Mouse (Mus musculus): ENCODE results near the gene Ap1g2. TPM values are rescaled to one million over a fixed set of nuclear protein-coding genes. Genes with fewer than 3 reads are reported as not detected.

Gene Ap1g2
- total and polyA plus RNA-seq, 3 experiments, result 17.1 to 47.8 (median 21.8) TPM

GRCm38 (mm10) chr14:55146829-55147401, 40.5 kb upstream of the Ap1g2 start:
- Histone ChIP-seq H3K4me1 (ENCODE audit: insufficient read depth, low read depth, low read length) (no peaks in the 10 kb centered on the region), H3K36me3 (replicated peaks) (no peaks in the 10 kb centered on the region), H3K4me3 (ENCODE audit: low read depth, low read length) (no peak overlapping the region), H3K27me3 (ENCODE audit: insufficient read depth, low read length) (peaks cover 24% of the 10 kb centered on the region), H3K9me3 (replicated peaks) (no peaks in the 10 kb centered on the region)
- TF ChIP-seq POLR2AphosphoS5 (IDR thresholded peaks at IDR 0.05; ENCODE audit: insufficient replicate concordance, low read depth, low read length) (no peak), GATA1 (IDR thresholded peaks at IDR 0.05; ENCODE audit: borderline replicate concordance, low read length) (no peak), GATA2 (IDR thresholded peaks at IDR 0.05; ENCODE audit: borderline replicate concordance, low read depth, low read length) (no peak)
- DNase-seq (ENCODE audit: low spot score) (no peak), ATAC-seq (ENCODE audit: extremely low read depth, insufficient number of reproducible peaks, low FRiP score, poor library complexity, severe bottlenecking) (no peak)

DNA sequence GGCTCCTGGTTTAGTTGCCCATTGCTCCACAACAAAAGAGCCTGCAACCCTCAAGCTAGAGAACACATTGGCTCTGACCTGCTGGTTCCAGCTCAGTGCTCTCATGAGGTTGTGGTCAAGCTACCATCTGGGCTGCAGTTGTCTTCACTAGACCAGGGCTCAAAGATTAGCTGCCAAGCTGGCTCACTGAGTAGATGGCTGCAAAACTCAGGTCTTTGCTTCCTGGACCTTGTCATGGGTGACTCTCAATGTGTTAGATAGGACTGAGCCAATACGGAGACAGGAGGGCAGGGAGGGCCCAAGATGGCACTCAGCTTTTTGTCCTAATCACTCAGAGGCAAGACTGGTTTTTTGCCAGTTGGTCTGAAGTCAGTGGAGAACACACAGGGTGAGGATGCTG, 39.9 kb upstream of the Ap1g2 start:
- Histone ChIP-seq H3K36me3 (replicated peaks) (no peaks in the 10 kb centered on the region), H3K4me3 (ENCODE audit: low read depth, low read length) (no peak overlapping the region), H3K9me3 (replicated peaks) (no peaks in the 10 kb centered on the region), H3K4me1 (ENCODE audit: insufficient read depth, low read depth, low read length) (no peaks in the 10 kb centered on the region), H3K27me3 (ENCODE audit: insufficient read depth, low read length) (peaks cover 25% of the 10 kb centered on the region)
- ATAC-seq (ENCODE audit: extremely low read depth, insufficient number of reproducible peaks, low FRiP score, poor library complexity, severe bottlenecking), result no peak
- TF ChIP-seq GATA1 (IDR thresholded peaks at IDR 0.05; ENCODE audit: borderline replicate concordance, low read length) (no peak), POLR2AphosphoS5 (IDR thresholded peaks at IDR 0.05; ENCODE audit: insufficient replicate concordance, low read depth, low read length) (no peak), GATA2 (IDR thresholded peaks at IDR 0.05; ENCODE audit: borderline replicate concordance, low read depth, low read length) (no peak)
- DNase-seq (ENCODE audit: low spot score), result no peak

- no peak for DNase-seq (ENCODE audit: low spot score)
- Histone ChIP-seq H3K4me3 (ENCODE audit: low read depth, low read length) (no peak overlapping the region), H3K27me3 (ENCODE audit: insufficient read depth, low read length) (peaks cover 18% of the 10 kb centered on the region), H3K9me3 (replicated peaks) (no peaks in the 10 kb centered on the region), H3K36me3 (replicated peaks) (no peaks in the 10 kb centered on the region), H3K4me1 (ENCODE audit: insufficient read depth, low read depth, low read length) (no peaks in the 10 kb centered on the region)
- TF ChIP-seq TAL1 (conservative IDR thresholded peaks at IDR 0.05; ENCODE audit: low read depth, low read length) (no peak), GATA1 (IDR thresholded peaks at IDR 0.05; ENCODE audit: borderline replicate concordance, low read length) (no peak), CTCF (IDR thresholded peaks at IDR 0.05; ENCODE audit: low read depth, low read length) (no peak), GATA2 (IDR thresholded peaks at IDR 0.05; ENCODE audit: borderline replicate concordance, low read depth, low read length) (no peak), POLR2AphosphoS5 (IDR thresholded peaks at IDR 0.05; ENCODE audit: insufficient replicate concordance, low read depth, low read length) (no peak)
- no peak for ATAC-seq (ENCODE audit: extremely low read depth, insufficient number of reproducible peaks, low FRiP score, poor library complexity, severe bottlenecking)
These were observed 32.9 kb upstream of the Ap1g2 start for GRCm38 (mm10) chr14:55139313-55139712.

GRCm38 (mm10) chr14:55135676-55136075, 29.3 kb upstream of the Ap1g2 start:
- no peak for ATAC-seq (ENCODE audit: extremely low read depth, insufficient number of reproducible peaks, low FRiP score, poor library complexity, severe bottlenecking)
- Histone ChIP-seq H3K4me3 (ENCODE audit: low read depth, low read length) (no peak overlapping the region), H3K36me3 (replicated peaks) (no peaks in the 10 kb centered on the region), H3K9me3 (replicated peaks) (no peaks in the 10 kb centered on the region), H3K27me3 (ENCODE audit: insufficient read depth, low read length) (peaks cover 18% of the 10 kb centered on the region; the same call in 1 of the 2 replicates), H3K4me1 (ENCODE audit: insufficient read depth, low read depth, low read length) (no peaks in the 10 kb centered on the region)
- TF ChIP-seq GATA1 (IDR thresholded peaks at IDR 0.05; ENCODE audit: borderline replicate concordance, low read length), result no peak
- no peak for TF ChIP-seq POLR2AphosphoS5 (IDR thresholded peaks at IDR 0.05; ENCODE audit: insufficient replicate concordance, low read depth, low read length)
- no peak for TF ChIP-seq TAL1 (conservative IDR thresholded peaks at IDR 0.05; ENCODE audit: low read depth, low read length)
- no peak for TF ChIP-seq GATA2 (IDR thresholded peaks at IDR 0.05; ENCODE audit: borderline replicate concordance, low read depth, low read length)
- no peak for TF ChIP-seq CTCF (IDR thresholded peaks at IDR 0.05; ENCODE audit: low read depth, low read length)
- no peak for DNase-seq (ENCODE audit: low spot score)

GRCm38 (mm10) chr14:55126521-55126920, 20.1 kb upstream of the Ap1g2 start:
- Histone ChIP-seq H3K9me3 (replicated peaks) (no peaks in the 10 kb centered on the region), H3K27me3 (ENCODE audit: insufficient read depth, low read length) (peaks cover 14% of the 10 kb centered on the region), H3K36me3 (replicated peaks) (no peaks in the 10 kb centered on the region), H3K4me1 (ENCODE audit: insufficient read depth, low read depth, low read length) (no peaks in the 10 kb centered on the region), H3K4me3 (ENCODE audit: low read depth, low read length) (no peak overlapping the region)
- ATAC-seq (ENCODE audit: extremely low read depth, insufficient number of reproducible peaks, low FRiP score, poor library complexity, severe bottlenecking) (no peak), DNase-seq (ENCODE audit: low spot score) (no peak)
- TF ChIP-seq GATA2 (IDR thresholded peaks at IDR 0.05; ENCODE audit: borderline replicate concordance, low read depth, low read length) (no peak), POLR2AphosphoS5 (IDR thresholded peaks at IDR 0.05; ENCODE audit: insufficient replicate concordance, low read depth, low read length) (no peak), TAL1 (conservative IDR thresholded peaks at IDR 0.05; ENCODE audit: low read depth, low read length) (no peak), CTCF (IDR thresholded peaks at IDR 0.05; ENCODE audit: low read depth, low read length) (no peak), GATA1 (IDR thresholded peaks at IDR 0.05; ENCODE audit: borderline replicate concordance, low read length) (no peak)

DNA sequence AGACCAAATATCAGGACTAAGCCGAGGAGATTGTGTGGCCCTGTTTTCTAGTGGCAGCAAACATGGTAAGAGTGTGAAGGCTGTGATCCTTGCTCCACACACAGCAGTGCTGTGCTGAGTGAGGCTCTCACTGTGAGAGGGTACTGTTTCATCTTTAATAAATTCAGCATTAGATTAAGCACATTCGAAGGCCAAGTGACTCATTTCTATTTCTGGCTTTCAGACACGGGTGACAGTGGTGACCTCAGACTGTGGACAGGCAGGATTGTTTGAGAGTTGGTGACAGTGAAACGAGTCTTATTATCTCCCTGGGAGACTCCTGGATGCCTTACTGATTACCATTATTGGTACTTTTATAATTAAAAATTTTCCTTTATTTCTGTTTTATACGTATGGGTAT, 19.3 kb upstream of the Ap1g2 start:
- no peaks in the 10 kb centered on the region for H3K9me3 ChIP-seq (replicated peaks)
- TF ChIP-seq GATA1 (IDR thresholded peaks at IDR 0.05; ENCODE audit: borderline replicate concordance, low read length) (no peak), POLR2AphosphoS5 (IDR thresholded peaks at IDR 0.05; ENCODE audit: insufficient replicate concordance, low read depth, low read length) (no peak), GATA2 (IDR thresholded peaks at IDR 0.05; ENCODE audit: borderline replicate concordance, low read depth, low read length) (no peak), TAL1 (conservative IDR thresholded peaks at IDR 0.05; ENCODE audit: low read depth, low read length) (no peak), CTCF (IDR thresholded peaks at IDR 0.05; ENCODE audit: low read depth, low read length) (no peak)
- no peak for DNase-seq (ENCODE audit: low spot score)
- H3K36me3 ChIP-seq (replicated peaks), result no peaks in the 10 kb centered on the region
- ATAC-seq (ENCODE audit: extremely low read depth, insufficient number of reproducible peaks, low FRiP score, poor library complexity, severe bottlenecking), result no peak
- H3K4me1 ChIP-seq (ENCODE audit: insufficient read depth, low read depth, low read length), result no peaks in the 10 kb centered on the region
- peaks cover 14% of the 10 kb centered on the region for H3K27me3 ChIP-seq (ENCODE audit: insufficient read depth, low read length)
- no peak overlapping the region for H3K4me3 ChIP-seq (ENCODE audit: low read depth, low read length)

Measured in G1E (cell line).